Mouse (Mus musculus): Measurements from ENCODE around the gene Txndc9. TPM values are rescaled to one million over a fixed set of nuclear protein-coding genes. Genes with fewer than 3 reads are reported as not detected.
"Not testable (repeated sequence)": the region's sequence is repeated elsewhere in the genome, so short reads cannot be mapped to it uniquely, and the experiment has no call there.

Txndc9 gene
- polyA plus RNA-seq, 1 experiment, result 11.3 TPM

DNA sequence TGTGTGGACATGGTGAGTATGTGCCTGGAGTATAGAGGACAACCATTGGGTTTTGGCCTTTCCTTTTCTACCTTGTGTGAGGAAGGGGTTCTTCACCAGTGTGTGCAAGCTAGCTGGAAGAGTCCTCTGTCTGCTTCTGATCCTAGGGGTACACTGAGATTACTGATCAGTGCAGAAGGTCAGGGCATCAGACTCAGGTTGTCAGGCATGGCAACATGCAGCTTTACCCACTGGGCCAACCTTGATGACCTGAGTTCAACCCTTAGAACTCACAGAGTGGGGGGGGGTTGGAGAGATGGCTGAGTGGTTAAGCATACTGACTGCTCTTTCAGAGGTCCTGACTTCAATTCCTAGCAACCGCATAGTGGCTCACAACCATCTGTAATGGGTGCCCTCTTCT, 13.4 kb downstream of the Txndc9 start:
- no peak for DNase-seq (ENCODE audit: low read depth, low spot score)
- 94% methylated on average over 1 of the region's 1 CpGs for WGBS

DNA sequence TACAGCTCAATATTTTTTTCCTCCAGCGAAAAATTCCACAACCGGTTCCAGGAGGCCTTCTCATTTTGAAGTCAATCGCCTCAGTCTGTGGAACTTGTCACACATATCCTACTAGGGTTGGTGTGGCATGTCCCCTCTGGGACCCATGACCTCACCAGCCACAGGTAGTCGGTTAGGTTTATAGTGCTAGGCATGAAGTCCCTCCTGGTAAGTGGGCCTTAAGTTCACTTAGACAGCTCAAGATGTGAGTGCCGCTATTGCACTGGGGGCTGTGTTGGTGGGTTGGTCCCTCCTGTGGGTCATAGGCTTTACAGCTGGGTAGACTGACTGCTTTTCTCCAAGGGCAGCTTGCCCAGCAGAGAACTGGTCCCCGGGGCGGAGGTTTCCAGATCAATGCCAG, 20.4 kb downstream of the Txndc9 start:
- no peak for DNase-seq (ENCODE audit: low read depth, low spot score)
- WGBS, result 91% methylated on average over 7 of the region's 7 CpGs

DNA sequence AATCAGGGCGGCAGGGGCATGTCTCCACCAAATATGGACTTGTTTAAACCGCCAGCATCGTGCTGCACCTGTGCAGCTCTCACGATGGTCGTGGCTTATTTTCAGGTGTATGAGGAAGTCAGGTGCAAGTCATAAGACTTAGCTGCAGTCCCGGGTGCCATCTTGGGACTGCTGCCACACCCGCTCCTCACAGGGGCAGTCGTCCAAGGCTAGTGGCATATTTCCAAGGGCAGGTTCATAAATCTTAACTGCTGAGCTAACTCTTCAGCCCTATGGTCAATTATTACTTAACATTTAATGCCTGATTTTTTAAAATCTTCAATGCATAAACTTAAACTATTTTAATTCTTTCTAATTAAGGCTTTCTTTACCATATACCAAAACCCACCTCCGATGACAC, 21.0 kb downstream of the Txndc9 start:
- DNase-seq (ENCODE audit: low read depth, low spot score), result not testable (repeated sequence)
- 40% methylated on average over 9 of the region's 9 CpGs for WGBS

DNA sequence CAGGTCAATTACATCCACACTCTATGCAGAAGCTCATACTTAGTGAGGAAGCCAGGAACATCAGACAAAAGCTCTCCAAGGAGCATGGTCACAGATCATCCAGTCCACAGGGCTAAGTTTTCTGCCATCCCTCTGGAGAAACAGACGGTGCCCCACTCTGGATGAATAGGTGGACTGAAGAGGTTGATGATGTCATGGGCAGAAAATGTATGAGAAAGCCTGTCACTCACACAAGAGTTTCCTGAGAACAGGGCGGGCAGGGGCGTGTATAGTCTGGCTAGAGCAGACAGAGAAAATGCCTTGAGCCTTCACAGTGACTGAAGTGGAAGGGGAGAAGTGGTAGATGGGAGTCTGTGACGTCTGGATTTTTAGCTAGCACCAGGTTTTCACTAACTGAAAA, 26.2 kb downstream of the Txndc9 start:
- no peak for DNase-seq (ENCODE audit: low read depth, low spot score)
- WGBS, result 43% methylated on average over 4 of the region's 4 CpGs

DNA sequence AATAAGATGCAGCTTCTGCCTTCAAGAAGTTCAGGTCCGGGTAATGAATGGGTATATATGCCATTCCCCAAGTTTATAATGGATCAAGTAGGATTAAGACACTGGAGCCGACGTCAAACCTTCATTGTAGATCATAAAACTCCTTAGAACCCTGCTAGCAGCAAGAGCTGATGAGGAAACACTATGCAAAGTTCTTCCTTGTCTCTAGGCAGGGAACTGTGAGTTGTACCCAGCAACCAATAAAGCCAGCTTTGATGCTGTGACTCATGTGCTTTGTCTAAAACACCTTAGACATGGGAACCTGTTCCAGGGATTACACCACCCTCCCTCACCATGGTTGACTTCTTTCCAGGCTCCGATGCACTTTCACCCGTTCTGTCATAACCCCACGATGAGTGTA, 28.9 kb downstream of the Txndc9 start:
- peak; percentile 19 for DNase-seq (ENCODE audit: low read depth, low spot score)
- 36% methylated on average over 6 of the region's 6 CpGs for WGBS

DNA sequence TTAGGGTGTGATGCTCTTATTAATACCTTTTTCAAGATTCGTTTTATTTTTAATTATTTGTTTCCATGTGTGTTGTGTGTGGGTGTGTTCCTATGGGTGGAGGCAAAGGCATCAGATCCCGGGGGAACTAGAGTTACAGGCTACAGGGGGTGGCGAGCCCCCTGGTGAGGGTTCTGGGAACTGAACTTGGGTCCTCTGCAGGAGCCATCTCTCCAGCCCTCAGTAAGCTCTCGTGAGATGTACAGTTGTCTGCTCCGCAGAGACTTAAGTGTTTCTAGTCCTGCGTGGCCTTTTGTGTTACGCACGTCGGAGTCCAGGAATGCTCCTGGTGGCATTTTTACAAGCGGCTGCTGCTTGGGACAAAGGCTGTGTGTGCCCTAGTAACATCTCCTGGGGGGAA, 32.1 kb downstream of the Txndc9 start:
- 43% methylated on average over 10 of the region's 10 CpGs for WGBS
- DNase-seq (ENCODE audit: low read depth, low spot score), result no peak

DNA sequence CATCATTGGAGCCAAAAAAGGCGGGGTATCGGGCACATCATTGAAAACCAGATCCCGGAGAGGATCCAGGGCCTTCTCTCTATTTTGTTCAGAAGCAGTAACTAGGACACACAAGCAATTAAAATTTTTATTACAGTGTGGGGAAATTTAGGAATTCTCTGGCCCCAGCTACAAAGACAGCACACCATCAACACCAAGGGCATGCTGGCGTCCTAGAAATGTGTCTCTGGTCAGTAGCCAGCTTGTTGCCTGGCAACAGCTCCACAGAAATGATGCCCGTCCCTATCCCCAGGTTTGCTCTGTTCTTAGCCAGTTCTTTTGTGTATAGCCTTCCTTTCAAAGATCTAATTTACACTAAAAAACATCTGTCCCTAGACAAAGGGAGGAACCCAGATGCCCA, 38.2 kb downstream of the Txndc9 start:
- WGBS, result 70% methylated on average over 5 of the region's 5 CpGs
- no peak for DNase-seq (ENCODE audit: low read depth, low spot score)

DNA sequence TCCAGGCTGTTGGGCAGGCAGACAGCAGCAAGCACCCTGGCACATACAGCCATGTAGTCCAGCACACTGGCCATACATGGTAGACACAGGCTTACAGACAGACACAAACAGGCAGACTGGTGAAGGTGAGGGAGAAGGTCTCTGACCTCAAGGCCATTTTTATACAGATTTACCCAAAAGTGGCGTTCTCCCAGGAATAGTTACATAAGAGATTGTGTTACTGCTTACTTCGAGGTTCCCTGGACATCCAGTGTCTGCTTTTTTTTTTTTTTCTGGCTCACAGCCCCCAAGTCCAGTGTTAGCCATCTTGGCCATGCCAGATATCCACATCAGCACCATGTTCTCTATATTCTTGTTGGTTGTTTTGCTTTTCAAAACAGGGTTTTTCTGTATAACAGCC, 39.2 kb downstream of the Txndc9 start:
- WGBS, result 73% methylated on average over 2 of the region's 2 CpGs
- DNase-seq (ENCODE audit: low read depth, low spot score), result no peak

DNA sequence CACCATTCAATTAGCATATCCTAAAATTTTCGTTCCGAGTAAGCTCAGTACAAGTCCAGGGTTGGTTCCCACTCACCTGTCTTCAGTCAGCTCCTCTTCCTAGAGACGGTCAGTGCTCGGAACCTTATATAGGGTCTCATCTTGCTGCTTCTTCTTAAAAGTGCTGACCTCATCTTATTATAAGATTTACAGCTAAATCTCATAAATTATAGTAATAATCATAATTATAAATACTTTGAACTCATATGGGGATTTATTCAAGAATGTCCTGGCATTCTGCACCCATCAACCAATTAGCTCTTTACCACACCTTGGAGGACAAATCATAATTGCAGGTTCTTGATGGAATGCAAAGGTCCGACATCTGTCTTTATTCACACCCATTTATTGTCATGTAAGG, 40.0 kb downstream of the Txndc9 start, which contains the start of gene Lyg1:
Lyg1 (minus strand) TSS at position 101 of the 400 bp plus-strand sequence.
- WGBS, result 78% methylated on average over 5 of the region's 5 CpGs

DNA sequence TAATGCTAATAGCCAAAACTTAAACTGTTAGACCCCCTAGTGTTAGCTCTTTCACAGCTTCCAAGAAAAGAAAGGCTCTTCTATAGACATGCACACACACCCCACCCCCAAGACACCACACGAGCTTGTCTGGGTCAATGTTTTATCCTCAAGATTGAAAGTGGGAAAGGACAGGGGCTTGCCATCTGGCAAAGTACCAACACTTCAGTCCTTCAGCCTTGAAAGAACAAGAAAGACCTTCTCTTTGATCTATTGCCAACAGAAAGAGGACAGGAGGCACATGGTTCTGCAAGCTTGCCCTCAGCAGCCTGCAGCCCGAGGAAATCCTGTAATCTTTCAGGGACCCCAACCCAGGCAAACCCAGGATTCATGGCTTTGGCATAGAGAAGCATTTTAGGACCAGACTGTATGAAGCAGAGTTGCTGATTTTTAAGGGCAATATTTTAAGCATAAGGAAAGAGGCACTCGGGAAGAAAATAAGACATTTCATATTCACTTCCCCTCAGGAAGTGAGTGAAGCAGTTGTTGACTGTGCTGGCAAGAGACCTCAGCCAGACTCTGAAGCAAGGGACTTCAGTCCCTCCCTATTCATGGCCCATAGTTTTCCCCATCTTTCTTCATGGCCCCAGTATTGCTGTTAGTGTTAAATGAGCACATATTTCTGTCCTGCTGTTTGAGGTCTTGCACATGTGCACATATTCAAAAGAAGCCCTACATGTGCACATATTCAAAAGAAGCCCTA, 40.8 kb downstream of the Txndc9 start:
- 18% methylated on average over 3 of the region's 3 CpGs for WGBS
- DNase-seq (ENCODE audit: low read depth, low spot score), result no peak

More for the DNA sequence above, 40.0 kb downstream of the Txndc9 start, which contains the start of gene Lyg1:
- no peak for DNase-seq (ENCODE audit: low read depth, low spot score)

DNA sequence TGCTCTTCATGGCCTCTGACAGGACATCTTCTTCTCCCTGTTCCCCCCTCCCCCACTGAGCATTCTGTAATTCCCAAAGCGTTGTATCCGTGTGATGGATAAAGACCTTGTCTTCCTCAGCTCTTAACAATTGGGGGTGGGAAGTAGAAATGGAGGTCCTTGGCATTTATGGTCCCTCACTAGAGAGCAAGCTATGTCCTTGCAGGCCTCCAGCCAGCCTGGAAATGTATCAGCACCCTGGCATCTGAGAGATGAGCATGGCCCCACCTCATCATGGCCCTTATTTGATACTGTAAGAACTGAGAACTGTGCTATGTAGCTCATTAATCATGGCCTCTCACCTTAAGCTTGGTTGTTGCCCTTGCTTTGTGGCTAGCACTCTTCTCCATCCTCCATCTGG, 42.4 kb downstream of the Txndc9 start:
- WGBS, result 89% methylated on average over 2 of the region's 2 CpGs
- DNase-seq (ENCODE audit: low read depth, low spot score), result no peak

DNA sequence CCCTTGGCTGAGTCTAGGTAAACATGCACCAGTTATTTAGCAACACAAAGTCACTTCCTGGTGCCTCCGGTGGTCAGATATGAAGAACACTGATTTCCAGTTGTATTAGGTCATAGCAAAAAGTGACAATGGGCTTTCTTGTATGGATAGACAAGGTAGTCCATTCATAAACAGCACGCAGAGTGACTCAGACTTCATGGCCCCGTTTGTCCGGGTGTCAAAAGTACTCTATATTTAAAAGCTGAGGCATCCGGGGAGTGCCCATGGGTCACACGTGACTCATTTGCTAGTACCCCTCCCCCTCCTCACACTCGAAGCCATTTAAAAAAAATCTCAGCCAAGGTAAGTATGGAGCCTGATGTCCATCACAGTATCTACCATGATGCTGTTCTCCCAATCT, 42.9 kb downstream of the Txndc9 start:
- no peak for DNase-seq (ENCODE audit: low read depth, low spot score)
- WGBS, result 39% methylated on average over 7 of the region's 7 CpGs

DNA sequence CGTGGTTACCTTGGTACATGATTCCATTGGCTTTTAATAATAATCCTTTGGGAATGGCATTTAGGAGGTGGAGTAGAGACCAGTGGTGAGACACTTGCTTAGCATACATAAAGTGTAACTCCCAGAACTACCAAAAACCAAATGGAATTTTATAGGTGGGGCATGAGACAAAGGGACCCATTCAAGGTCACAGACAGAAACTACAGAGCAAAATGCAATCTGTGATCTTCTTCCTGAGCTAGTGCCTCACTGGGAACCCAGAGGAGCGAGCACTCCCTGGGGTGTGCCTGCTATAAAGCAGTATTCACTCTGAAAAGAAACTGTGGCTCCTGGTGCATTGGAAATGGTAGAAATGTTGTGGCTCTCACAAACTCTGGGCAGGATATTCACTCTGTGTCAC, 48.8 kb downstream of the Txndc9 start:
- DNase-seq (ENCODE audit: low read depth, low spot score), result no peak
- 46% methylated on average over 2 of the region's 2 CpGs for WGBS

Other genes with a start within 250 kb of the Txndc9 start
- 0.29 and 0.43 TPM in 2 replicates for gene Tsga10, start 131.5 kb downstream of the Txndc9 start, polyA plus RNA-seq (2012; rRNA removed)
- 1.9 and 2.1 TPM in 2 replicates for gene Lipt1, start 126.2 kb downstream of the Txndc9 start, polyA plus RNA-seq (2012; rRNA removed)
- 6.7 and 9.1 TPM in 2 replicates for gene Mitd1, start 107.5 kb downstream of the Txndc9 start, polyA plus RNA-seq (2012; rRNA removed)
- 53.6 and 59.6 TPM in 2 replicates for gene Mrpl30, start 107.4 kb downstream of the Txndc9 start, polyA plus RNA-seq (2012; rRNA removed)
- gene Lyg2, start 81.4 kb downstream of the Txndc9 start, polyA plus RNA-seq (2012; rRNA removed), result not detected in 2 replicates
- gene Lyg1, start 40.1 kb downstream of the Txndc9 start, polyA plus RNA-seq (2012; rRNA removed), result not detected in 2 replicates
- gene Eif5b, start 117 bp upstream of the Txndc9 start, polyA plus RNA-seq (2012; rRNA removed), result 6.5 and 6.9 TPM in 2 replicates
- gene Rev1, start 131.9 kb upstream of the Txndc9 start, polyA plus RNA-seq (2012; rRNA removed), result 3.5 and 5.1 TPM in 2 replicates

Data from large intestine, adult 2 months (tissue).